Mouse (Mus musculus): Measurements from ENCODE around the gene Dock3.

GRCm38 (mm10) chr9:107027586-107027985 is 204.1 kb downstream of the Dock3 start:
- TF ChIP-seq CTCF (IDR thresholded peaks at IDR 0.05; ENCODE audit: low read depth) (no peak), EP300 (IDR thresholded peaks at IDR 0.05; ENCODE audit: low read depth) (no peak)

Data from liver, embryonic 14.5 days (tissue).